Mouse (Mus musculus) heart, embryonic 11.5 days (tissue): ENCODE measurements at regions not wholly inside any gene's neighbourhood (a gene's known extent, or its start where the extent isn't known, plus 50 kb on each side); places are given as distances from the start of the nearest gene placed in this dataset.

Experiments
- ATAC-seq: fragments of 200-750 bp; cut with Nextera tagmentation; replicated peaks from 2 replicates; pipeline ENCODE4 v1.8.0; 2017; ENCODE audit warnings: moderate library complexity; ENCODE audit not compliant: insufficient number of reproducible peaks, low FRiP score, low TSS enrichment
- H3K27ac ChIP-seq: fragments of 300-500 bp; sonication (generic); 2 replicates; pipeline ENCODE4 v1.5.1; 2014; ENCODE audit warnings: mild to moderate bottlenecking, low read depth, low read length
- H3K27me3 ChIP-seq: fragments of 300-500 bp; sonication (generic); 2 replicates; pipeline ENCODE4 v1.6.1; 2014; ENCODE audit warnings: mild to moderate bottlenecking, low read length, mixed read lengths; ENCODE audit not compliant: control insufficient read depth, insufficient read depth
- H3K36me3 ChIP-seq: fragments of 300-500 bp; sonication (generic); 2 replicates; pipeline ENCODE4 v1.6.1; 2014; ENCODE audit warnings: mild to moderate bottlenecking, low read length, moderate library complexity, mixed read lengths; ENCODE audit not compliant: control insufficient read depth, insufficient read depth
- H3K4me1 ChIP-seq: fragments of 300-500 bp; sonication (generic); 2 replicates; pipeline ENCODE4 v1.6.1; 2014; ENCODE audit warnings: low read length; ENCODE audit not compliant: control insufficient read depth, insufficient read depth
- H3K4me2 ChIP-seq: fragments of 300-500 bp; sonication (generic); 2 replicates; pipeline ENCODE4 v1.6.1; 2014; ENCODE audit warnings: mild to moderate bottlenecking, moderate library complexity
- H3K4me3 ChIP-seq: fragments of 300-500 bp; sonication (generic); 2 replicates; pipeline ENCODE4 v1.5.1; 2014; ENCODE audit warnings: low read depth, low read length
- H3K9ac ChIP-seq: fragments of 300-500 bp; sonication (generic); 2 replicates; pipeline ENCODE4 v1.6.1; 2014; ENCODE audit warnings: mild to moderate bottlenecking, low read depth, low read length, moderate library complexity
- H3K9me3 ChIP-seq: fragments of 300-500 bp; sonication (generic); replicated peaks from 2 replicates; pipeline ENCODE4 v1.6.1; 2016; ENCODE audit warnings: low read length; ENCODE audit not compliant: control insufficient read depth
- whole genome bisulfite sequencing: fragments of 180-500 bp; shearing (Covaris S2); extraction: QIAGEN DNeasy Blood & Tissue Kit; methylation state at CpG from one replicate; pipeline ENCODE4 v1.1.7; 2014; ENCODE audit not compliant: insufficient replicate concordance; 5-methylcytosine and 5-hydroxymethylcytosine counted together

DNA sequence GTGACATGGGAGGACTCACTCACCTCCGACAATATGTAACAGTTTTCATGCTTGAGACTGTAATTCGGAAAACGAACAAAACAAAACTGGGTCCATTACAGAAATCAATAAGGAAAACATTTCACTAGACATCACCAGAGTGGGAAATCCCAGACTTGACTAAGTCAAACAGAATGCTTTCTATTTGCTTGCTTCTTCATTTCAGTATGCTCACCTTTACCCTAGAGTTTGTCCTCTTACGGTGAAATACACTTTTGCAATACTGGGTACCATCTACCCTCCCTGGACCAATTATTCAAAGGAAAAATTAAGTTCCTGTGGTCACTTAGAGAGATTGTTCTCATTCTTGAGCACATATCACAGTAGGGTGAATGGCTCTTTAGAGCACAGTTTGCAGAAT lies 613.4 kb upstream of the 4930412O13Rik start:
- Histone ChIP-seq H3K9me3 (no peaks in the 10 kb centered on the region), H3K9ac (no peak overlapping the region), H3K4me1 (no peaks in the 10 kb centered on the region), H3K27me3 (no peaks in the 10 kb centered on the region), H3K27ac (no peak overlapping the region), H3K4me3 (no peak overlapping the region), H3K4me2 (no peak overlapping the region), H3K36me3 (no peaks in the 10 kb centered on the region)
- 90% methylated on average over 4 of the region's 4 CpGs for WGBS
- no peak for ATAC-seq

DNA sequence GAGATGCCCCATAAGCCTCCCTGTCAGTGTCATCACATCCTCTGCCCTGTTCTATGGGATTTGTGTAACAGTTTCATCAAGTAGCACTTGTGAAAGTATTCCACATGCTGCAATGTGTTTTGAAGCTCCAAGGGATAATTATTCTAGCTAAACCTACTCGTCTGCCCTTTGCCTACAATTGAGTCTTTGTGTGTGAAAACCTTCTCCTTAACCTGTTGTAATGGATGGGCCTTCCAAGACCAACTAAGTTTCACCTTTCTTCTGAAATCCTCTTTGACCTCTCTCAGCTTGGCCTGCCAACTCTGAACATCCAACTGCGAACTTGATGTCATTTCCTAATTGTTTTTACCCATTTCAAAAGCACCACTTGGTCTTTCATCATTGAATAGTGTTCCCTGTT lies 597.6 kb upstream of the 4930412O13Rik start:
- Histone ChIP-seq H3K9ac (no peak overlapping the region), H3K4me2 (no peak overlapping the region), H3K4me1 (no peaks in the 10 kb centered on the region), H3K9me3 (no peaks in the 10 kb centered on the region), H3K27me3 (no peaks in the 10 kb centered on the region), H3K4me3 (no peak overlapping the region), H3K27ac (no peak overlapping the region), H3K36me3 (no peaks in the 10 kb centered on the region)
- 83% methylated on average over 2 of the region's 2 CpGs for WGBS
- no peak for ATAC-seq

DNA sequence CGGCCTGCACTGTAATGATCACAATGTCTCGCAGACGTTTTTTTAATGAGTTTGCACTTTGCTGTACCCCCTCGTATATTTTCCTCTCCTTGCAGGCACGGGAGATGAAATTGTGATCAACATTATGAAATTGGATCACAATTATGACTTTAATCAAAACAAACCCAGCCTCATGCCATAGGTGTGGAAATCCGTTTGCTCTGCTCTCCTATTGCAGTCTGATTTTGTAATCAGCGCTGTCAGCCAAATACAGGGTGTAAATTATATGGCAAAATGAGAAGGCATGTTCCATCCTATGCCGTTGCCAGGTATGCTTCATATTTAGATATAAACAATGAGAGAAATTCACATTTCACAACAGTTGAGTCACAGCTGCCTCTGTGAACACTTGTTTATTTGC lies 595.3 kb upstream of the 4930412O13Rik start:
- Histone ChIP-seq H3K4me3 (no peak overlapping the region), H3K4me2 (no peak overlapping the region), H3K27me3 (no peaks in the 10 kb centered on the region), H3K27ac (no peak overlapping the region), H3K9ac (no peak overlapping the region), H3K4me1 (no peaks in the 10 kb centered on the region), H3K36me3 (no peaks in the 10 kb centered on the region), H3K9me3 (no peaks in the 10 kb centered on the region)
- WGBS = 77% methylated on average over 8 of the region's 8 CpGs
- no peak for ATAC-seq

DNA sequence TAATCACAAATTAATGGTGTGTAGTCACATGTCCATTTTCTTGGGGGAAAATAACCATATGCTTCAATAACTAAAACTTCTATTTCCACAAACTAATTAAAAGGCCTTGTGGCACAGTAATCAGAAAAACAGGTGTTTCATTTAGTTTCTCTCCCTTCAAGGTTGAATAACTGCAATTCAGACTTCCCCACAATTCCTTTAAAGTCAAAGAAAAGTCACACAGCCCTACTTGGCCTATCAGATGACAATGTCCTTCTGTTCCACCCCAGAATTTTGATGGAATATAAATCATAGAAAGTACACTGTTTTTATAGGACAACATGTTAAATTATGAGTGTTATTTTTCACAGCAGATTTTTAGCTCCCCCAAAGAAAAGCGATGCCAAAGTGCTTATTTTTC lies 594.0 kb upstream of the 4930412O13Rik start:
- Histone ChIP-seq H3K4me1 (no peaks in the 10 kb centered on the region), H3K4me3 (no peak overlapping the region), H3K9me3 (no peaks in the 10 kb centered on the region), H3K36me3 (no peaks in the 10 kb centered on the region), H3K27me3 (no peaks in the 10 kb centered on the region), H3K27ac (no peak overlapping the region), H3K9ac (no peak overlapping the region), H3K4me2 (no peak overlapping the region)
- WGBS = 84% methylated on average over 1 of the region's 1 CpGs
- no peak for ATAC-seq

DNA sequence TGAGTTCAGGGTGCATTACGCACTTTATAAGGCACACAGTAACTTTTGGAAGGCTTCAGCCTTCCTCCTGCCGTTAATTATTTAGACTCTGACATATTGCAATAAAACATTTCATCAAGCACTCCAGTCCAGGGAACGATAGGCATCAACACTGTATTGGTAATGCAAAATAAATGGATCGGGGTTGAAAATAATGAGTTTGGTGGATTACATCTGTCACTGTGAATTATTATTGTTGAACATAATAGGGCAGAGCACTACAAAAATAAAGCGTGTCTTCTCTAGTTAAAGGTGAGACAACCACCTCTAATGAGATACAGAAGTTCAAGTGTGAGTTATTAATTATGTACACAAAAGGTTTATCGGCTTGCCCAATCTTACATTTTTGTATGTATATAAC lies 593.4 kb upstream of the 4930412O13Rik start:
- H3K4me1 ChIP-seq = no peaks in the 10 kb centered on the region
- no peaks in the 10 kb centered on the region for H3K27me3 ChIP-seq
- no peak overlapping the region for H3K27ac ChIP-seq
- no peaks in the 10 kb centered on the region for H3K9me3 ChIP-seq
- H3K4me3 ChIP-seq = no peak overlapping the region
- H3K36me3 ChIP-seq = no peaks in the 10 kb centered on the region
- no peak overlapping the region for H3K9ac ChIP-seq
- no peak for ATAC-seq
- no peak overlapping the region for H3K4me2 ChIP-seq
- WGBS = 83% methylated on average over 6 of the region's 6 CpGs

DNA sequence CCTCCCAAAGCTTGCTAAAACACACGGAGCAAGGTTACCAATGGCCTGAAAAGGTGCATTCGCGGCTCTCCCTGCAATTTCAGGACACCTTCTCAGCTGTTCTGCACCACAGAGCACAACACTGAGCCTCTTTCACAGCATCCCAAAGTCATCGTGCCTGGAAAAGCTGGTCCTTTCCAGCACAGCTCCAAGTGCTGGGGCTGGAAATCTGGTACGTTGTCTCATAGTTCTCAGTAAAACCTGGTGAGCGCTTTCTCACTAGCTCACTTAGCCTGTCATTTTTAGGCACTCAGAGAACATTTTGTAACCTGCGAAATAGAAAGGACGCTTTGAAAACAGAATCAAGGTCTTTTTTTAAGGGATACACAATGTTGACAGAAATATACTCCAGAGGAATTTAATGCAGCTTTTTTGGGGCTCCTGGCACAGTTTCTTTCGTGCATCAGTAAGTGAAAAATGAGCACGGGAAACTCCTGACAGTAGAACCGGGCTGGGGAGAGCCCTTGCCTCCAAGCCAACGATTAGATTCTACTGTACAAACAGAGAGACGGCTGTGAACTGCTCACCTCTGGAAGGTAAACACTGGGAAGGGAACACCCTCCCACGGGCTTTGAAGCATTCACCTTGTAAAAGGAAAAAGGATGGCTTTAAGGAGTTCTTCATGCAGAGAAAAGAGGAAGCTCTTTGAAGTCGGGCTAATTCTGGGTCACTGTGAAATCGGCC lies 549.3 kb upstream of the 4930412O13Rik start:
- ATAC-seq = no peak
- WGBS = 57% methylated on average over 16 of the region's 16 CpGs
- Histone ChIP-seq H3K36me3 (no peaks in the 10 kb centered on the region), H3K4me2 (no peak overlapping the region), H3K9me3 (no peaks in the 10 kb centered on the region), H3K27me3 (no peaks in the 10 kb centered on the region), H3K9ac (no peak overlapping the region), H3K27ac (no peak overlapping the region), H3K4me1 (no peaks in the 10 kb centered on the region), H3K4me3 (no peak overlapping the region)

DNA sequence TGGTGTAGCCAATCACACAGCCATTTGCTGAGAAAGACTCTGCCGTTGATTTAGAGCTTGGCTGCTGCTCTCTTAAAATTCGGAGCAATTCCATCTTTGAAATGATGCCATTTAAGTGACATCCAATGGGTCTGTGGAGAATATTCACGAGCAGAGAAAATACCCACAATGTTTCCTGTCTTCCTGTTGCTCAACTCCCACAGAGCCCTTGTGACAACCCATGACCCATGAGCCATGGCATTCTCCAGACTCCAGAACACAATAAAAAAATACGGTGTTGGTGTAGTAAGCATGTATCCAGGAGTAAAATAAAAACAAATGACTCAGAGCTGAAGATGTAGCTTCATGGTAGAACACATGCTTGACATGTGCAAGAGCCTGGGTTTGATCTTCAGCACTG lies 532.1 kb upstream of the 4930412O13Rik start:
- WGBS = 66% methylated on average over 4 of the region's 4 CpGs
- Histone ChIP-seq H3K4me3 (no peak overlapping the region), H3K4me2 (no peak overlapping the region), H3K9me3 (no peaks in the 10 kb centered on the region), H3K36me3 (no peaks in the 10 kb centered on the region), H3K27me3 (no peaks in the 10 kb centered on the region), H3K9ac (no peak overlapping the region), H3K4me1 (no peaks in the 10 kb centered on the region), H3K27ac (no peak overlapping the region)
- ATAC-seq = no peak

DNA sequence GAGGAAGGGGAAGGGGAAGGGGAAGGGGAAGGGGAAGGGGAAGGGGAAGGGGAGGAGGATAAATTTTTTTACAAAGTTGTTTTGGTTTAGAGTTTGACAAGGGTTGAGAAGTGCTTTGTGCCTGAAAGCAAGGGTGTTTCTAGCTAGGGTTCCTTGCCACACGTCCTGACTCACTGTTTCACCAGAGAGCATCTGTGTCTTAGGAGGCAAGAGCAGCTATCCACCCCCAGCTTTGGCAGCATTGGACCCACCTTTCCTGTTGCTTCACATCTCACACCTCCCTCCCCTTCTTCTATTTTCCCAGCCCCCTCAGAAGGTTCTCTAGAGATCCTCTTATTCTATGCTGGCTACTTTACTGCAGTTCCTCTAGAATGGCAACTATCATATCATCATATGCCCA lies 531.1 kb upstream of the 4930412O13Rik start:
- no peaks in the 10 kb centered on the region for H3K4me1 ChIP-seq
- no peak overlapping the region for H3K27ac ChIP-seq
- H3K4me3 ChIP-seq = no peak overlapping the region
- ATAC-seq = no peak
- no peak overlapping the region for H3K9ac ChIP-seq
- no peaks in the 10 kb centered on the region for H3K9me3 ChIP-seq
- no peaks in the 10 kb centered on the region for H3K36me3 ChIP-seq
- WGBS = 25% methylated on average over 1 of the region's 1 CpGs
- no peaks in the 10 kb centered on the region for H3K27me3 ChIP-seq
- no peak overlapping the region for H3K4me2 ChIP-seq

DNA sequence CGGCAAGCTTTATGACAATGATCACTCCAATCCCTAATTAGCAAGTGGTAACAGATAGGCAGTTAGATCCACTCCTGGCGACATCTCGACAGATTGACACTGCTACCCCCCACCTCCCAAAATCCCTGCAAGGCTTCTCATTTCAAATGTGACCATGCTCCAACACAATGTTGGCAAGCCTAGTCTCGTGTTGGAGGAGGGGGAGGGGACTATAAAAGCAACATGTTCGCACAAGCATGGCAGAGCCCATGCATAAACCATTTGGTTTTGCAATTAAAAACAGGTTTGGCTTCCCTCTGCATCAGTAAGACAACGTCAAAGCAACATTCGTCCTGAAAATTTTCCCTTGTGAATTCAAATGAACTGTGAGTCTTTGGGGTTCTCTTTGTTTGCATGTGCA lies 528.9 kb upstream of the 4930412O13Rik start:
- H3K27me3 ChIP-seq = no peaks in the 10 kb centered on the region
- no peaks in the 10 kb centered on the region for H3K4me1 ChIP-seq
- H3K36me3 ChIP-seq = no peaks in the 10 kb centered on the region
- no peak overlapping the region for H3K4me3 ChIP-seq
- no peak overlapping the region for H3K9ac ChIP-seq
- H3K4me2 ChIP-seq = no peak overlapping the region
- no peaks in the 10 kb centered on the region for H3K9me3 ChIP-seq
- no peak for ATAC-seq
- 66% methylated on average over 7 of the region's 7 CpGs for WGBS
- H3K27ac ChIP-seq = no peak overlapping the region
